Mouse (Mus musculus) testis, adult 2 months (tissue): ENCODE measurements around the gene Cd300ld2.

Experiments
- CTCF ChIP-seq: fragments of 200-500 bp; IDR thresholded peaks from 2 replicates; pipeline ENCODE4 v1.5.1; 2012; ENCODE audit warnings: low read depth, mild to moderate bottlenecking, inconsistent platforms, low read length, moderate library complexity; ENCODE audit not compliant: control insufficient read depth, insufficient read depth, insufficient replicate concordance
- POLR2A ChIP-seq: fragments of 200-500 bp; IDR thresholded peaks from 2 replicates; pipeline ENCODE4 v1.6.1; 2012; ENCODE audit warnings: low read depth, mild to moderate bottlenecking, inconsistent platforms, low read length, moderate library complexity; ENCODE audit not compliant: control insufficient read depth

- no peak for TF ChIP-seq POLR2A
- TF ChIP-seq CTCF = no peak
Observed at GRCm38 (mm10) chr11:114972726-114973125, 43.3 kb downstream of the Cd300ld2 start.
